Mouse (Mus musculus): Measurements from ENCODE around the gene Sphk1. TPM values are rescaled to one million over a fixed set of nuclear protein-coding genes. Genes with fewer than 3 reads are reported as not detected.
"Not testable (repeated sequence)": the region's sequence is repeated elsewhere in the genome, so short reads cannot be mapped to it uniquely, and the experiment has no call there.

The Sphk1 gene
- total RNA-seq (2022) = 1 to 10 TPM; 2.8 to 3.6 (median 2.9) TPM

DNA sequence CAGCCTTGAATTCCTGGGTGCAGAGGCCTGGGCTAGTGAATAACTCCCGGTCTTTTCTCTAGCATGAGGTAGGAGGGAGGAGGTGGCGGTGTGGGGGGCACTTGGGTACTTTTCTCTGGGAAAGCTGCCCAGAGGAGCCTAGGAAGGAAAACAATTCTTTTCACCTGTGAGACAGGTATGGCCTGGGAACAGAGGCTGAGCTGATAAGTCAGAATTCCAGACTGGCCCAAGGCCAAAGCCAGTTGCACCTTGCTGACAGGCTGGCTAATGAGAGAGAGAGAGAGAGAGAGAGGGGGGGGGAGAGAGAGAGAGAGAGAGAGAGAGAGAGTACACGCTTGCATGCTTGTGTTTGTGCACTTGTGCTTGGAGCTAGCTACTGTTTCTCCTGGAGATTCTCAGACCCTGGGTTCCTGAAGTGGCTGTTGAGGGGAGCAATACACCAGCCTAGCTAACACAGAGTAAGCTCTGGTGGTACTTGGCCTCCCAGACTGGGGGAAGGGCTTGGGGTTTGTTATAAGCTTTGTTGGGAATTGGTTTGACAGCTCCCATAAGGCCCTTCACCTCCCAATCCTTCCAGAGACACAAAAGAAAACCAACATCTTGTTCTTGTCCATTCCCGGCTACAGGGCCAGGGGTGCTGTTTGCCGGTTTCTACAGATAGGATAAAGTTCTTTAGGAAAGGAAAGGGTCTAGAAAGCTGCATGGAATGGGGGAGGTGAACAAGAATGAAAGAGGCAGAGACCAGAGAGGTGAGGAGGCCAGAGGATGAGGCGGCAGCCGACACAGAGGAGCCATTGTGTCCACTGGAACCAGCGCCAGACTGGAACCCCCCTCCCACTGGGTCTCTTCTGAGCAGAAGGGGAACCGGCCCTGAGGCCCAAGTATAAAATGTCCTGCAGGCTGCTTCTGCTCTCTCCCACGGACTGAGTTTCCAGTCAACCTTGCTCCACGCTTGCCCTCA lies at the start of gene Sphk1:
Gene Sphk1 (plus strand): TSS at position 739 of the 961 bp plus-strand sequence.
- no peak for DNase-seq (ENCODE audit: low spot score in 2 of 2)

DNA sequence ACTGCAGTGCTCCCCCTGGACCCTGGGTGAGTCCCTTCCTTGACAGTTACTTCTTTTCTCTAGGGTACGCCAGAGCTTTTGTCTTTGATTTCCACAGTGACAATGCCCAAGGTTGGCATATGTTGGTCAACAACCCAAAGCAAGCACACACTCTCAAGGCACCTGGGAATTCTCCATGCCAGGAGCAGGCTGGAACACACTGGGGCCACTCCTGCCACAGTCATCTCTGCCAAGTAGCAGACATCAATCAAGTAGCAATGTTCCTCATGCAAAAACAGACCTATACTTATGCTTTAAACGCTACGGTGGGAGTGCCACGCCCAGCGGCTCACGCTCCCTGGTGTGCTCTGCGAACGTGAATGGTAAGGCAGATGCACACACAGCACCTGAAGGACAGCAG lies 49.8 kb upstream of the Sphk1 start:
- DNase-seq (ENCODE audit: low spot score in 2 of 2) = no peak

DNA sequence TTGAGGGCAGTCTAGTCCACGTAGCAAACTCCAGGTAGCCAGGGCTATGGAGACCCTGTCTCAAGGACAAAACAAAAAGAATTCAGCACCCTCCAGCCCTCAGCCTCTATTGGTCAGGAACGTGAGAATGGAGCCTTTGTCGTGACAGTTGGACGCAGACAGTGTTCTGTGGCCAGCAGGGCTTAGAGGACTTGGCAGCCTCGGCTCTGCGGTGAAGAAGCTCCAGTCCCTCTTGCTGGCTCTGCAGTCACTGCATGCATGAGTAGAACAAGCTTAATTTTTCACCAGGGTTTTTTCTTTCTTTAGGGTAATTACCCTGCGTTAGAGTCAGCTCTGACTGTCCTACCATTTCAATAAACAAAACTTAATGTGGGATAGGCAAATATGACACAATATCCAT lies 48.9 kb upstream of the Sphk1 start:
- DNase-seq (ENCODE audit: low spot score in 2 of 2) = no peak

DNA sequence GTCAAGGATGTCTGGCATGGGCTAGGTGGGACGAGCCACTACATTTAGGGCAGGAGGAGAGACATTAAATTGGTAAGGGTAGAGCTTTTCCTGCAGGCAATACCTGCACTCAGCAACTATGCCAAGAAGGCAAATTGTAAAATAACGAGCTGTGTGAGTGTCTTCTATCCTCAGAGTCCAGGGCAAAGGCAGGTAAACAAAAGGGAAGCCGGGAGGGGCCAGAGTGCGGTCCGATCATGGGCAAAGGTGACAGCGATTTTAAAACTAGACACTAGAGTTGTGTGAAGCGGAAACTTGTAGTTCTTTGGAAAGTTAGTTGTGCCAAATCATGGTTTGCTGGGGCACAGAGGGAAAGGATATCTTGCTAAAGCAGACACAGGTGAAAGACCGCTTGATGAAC lies 46.5 kb upstream of the Sphk1 start:
- DNase-seq (ENCODE audit: low spot score in 2 of 2) = no peak

DNA sequence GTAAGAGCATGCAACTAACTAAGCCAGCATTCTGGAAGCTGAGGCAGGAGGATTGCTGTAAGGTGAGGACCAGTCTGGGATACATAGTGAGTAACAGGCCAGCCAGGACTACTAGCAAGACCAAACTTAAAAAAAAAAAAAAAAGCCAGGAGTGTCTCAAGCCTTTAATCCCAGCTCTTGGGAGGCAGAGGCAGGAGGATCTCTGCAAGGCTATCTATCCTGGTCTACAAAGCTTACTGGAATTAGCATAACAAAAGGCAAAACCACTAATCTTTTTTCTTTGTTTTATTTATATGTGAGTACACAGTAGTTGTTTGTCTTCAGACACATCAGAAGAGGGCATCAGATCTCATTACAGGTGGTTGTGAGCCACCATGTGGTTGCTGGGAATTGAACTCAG lies 42.5 kb upstream of the Sphk1 start:
- no peak for DNase-seq (ENCODE audit: low spot score in 2 of 2)

DNA sequence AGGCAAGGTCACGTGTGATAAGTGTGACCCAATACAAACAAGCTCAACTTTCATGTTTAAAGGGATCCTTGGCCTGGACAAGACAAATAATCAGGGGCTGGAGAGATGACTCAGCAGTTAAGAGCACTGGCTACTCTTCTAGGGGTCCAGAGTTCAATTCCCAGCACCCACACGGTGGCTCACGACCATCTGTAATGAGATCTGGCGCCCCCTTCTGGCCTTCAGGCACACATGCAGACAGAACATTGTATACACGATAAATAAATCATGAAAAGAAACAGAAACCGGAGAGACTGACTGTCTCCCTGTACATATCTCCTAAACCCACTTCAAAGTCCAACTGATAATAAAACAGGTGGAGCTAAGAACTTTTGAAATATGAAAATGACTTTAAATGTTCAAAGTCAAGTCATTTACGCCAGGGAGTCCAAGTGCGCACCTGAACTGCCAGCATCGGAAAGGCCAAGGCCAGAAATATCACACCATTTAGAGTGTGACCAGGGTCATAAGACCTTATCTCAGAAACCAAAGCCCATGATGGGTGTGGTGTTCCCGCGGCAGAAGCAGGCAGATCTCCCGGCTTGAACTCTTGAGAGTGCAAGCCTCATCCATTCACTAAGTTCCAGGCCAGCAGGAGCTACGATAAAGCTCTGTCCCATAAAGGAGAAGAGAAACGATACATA lies 41.9 kb upstream of the Sphk1 start:
- DNase-seq (ENCODE audit: low spot score in 2 of 2) = no peak

DNA sequence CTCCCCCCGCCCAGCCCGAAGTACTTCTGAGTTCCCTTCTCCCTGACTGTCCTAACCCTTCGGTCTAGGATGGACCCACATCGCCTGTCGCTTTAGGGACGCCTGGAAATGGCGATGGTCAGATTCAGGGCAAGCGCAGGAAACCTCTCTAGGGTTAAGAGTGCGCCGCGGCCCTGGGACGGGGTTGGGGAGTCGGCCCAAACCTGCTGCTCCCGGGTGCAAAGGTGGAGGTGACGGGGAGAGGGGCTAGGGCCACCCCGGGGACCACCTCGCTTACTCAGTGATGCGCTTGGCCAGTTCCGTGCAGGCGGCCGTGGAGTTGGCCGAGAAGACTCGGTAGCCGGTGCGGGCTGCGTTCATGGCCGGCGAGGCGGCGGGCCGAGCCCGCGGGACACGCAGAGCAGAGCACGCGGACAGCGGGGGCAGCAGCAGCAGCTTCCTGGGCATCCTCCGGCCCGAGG lies 40.9 kb upstream of the Sphk1 start:
- DNase-seq (ENCODE audit: low spot score in 2 of 2) = peak in 1 of 2 experiments; percentile 24

DNA sequence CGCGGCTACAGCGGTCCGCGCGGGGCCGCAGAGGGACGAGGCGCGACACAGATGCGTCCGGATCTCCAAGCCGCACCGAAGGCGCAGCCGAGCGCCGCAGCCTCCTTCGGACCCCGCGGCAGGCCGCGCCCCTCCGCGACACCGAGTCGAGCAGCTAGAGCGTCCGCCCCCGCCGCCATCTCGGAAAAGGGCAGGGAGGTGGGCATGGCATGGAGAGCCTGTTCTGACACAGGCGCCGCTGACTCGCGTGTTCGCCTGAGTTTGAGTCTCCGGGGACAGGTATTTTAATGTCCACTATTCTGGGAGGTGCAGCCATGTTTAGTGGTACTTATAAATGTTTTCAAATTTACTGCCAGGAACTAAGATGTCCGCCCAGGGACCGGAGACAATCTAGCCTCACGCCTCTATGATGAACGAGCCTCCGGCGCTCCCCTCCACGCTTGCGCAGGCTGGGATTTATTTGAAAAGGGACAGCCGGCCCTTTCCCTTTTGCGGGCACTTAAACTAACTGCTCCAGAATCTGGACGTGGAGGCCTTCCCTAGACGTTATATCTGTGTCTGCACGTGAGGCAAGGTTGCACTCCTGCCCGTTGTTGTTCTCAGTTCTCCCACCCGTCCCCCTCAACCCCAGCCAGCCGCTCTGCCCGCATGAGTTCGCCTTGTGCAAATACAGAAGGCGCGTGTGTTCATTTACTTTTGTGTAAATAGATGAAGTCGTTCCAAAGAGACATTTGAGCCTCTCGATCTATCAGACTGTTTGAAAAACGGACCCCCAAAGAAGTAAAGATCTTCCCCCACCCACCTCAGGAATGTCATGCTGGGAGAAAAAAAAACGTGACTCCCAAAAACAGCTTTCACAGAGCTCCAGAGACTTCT lies 40.3 kb upstream of the Sphk1 start:
- peak; percentile 69 to 81 for DNase-seq (ENCODE audit: low spot score in 2 of 2)

DNA sequence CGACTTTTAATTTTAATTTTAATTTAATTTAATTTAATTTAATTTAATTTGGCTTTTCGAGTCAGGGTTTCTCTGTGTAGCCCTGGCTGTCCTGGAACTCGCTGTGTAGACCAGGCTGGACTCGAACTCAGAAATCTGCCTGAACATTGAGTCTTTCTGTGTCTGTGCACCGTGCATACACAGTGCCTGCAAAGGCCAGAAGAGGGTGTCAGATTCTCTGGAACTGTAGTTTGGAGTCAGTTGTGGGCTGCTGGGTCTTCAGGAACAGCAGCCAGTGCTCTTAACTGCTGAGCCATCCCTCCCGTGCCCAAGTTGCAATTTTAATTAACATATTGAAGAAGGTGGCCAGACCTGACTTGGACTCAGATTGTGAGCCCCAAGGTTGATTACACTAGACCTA lies 39.4 kb upstream of the Sphk1 start:
- DNase-seq (ENCODE audit: low spot score in 2 of 2) = no peak

DNA sequence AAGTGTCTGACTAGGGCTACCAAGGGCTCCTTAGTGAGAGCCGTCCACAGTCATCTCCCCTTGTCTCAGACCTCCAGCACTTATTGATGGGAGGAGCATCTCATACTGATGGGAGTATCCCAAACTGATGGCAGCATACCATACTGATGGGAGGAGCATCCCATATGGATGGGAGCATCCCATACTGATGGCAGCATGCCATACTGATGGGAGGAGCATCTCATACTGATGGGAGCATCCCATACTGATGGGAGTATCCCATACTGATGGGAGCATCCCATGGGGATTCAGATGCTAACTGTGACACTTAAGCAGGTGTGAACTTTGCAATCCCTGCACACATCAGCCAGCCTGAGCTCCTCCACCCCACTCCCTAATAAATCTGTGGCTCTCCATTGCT lies 38.2 kb upstream of the Sphk1 start:
- DNase-seq (ENCODE audit: low spot score in 2 of 2) = not testable (repeated sequence)

DNA sequence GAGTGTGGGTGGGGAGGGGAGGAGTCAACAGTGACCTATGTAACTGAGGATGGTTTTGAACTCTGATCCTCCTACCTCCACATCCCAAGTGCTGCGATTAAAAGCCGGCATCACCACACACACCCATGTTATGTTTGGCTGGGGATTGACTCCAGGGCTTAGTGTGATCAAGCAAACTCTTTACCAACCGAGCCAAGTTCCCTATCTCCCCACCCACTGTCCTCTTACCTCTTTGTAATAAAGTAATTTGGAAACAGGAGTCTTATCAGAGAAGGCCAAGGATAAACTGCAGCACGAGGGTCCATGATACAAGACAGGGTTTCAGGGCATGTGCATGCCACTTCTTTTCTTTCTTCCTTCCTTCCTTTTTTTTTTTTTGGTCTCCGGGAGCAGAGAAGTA lies 37.5 kb upstream of the Sphk1 start:
- DNase-seq (ENCODE audit: low spot score in 2 of 2) = no peak

DNA sequence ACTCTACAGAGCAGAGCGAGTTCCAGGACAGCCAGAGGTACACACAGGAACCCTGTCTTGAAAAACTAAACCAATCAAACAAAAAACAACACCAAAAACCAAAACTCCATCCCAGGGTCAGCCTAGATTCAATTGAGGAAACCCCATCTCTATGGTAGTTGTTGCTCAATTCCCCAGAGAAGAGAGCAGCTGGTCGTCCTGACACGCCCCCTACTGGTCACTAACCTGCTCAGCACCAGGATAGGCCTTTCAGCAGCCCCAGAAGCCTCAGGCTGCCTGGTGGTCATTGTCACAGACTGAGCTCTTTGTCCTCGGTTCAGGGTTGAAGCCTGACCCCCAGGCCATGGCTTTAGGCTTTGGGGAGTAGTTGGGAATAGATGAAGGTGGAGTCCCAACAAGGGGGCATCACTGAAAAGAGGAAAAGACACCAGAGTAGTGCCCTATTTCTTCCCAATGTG lies 36.9 kb upstream of the Sphk1 start, which contains the start of gene Prpsap1:
Gene Prpsap1 (minus strand): TSS at position 408 of the 458 bp plus-strand sequence.
- peak in 1 of 2 experiments; percentile 33 for DNase-seq (ENCODE audit: low spot score in 2 of 2)

DNA sequence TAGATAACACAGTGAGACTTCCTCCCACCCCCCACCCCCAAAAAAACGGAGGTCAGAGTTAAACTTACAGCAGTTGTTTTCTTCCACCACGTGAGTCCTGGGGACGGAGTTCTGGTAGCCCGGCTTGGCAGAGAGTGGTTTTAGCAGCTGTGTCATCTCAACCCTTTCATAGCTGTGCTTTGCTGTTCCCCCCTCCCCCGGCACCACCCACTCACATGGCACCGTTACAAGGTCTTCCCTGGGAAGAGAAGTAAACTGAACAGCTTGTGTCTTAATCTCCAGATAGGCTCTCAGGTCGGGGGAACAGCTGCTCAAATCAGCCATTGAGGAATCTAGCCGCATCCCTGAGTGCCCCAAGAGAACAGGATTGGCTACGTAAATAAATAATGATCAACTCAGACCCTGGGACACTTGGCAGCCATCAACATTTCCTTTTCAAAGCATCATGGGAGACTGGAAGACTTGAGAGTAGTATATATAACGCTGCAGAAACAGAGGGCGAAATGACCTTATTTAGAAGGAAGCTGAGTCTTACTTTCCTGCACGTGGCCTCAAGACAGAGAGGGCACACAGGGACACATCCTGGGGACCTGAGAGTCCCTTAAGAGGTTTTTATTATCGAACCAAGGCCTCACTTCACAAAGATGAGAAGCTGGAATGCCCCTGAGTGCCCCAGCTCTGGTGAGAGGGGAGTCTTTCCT lies 36.1 kb upstream of the Sphk1 start:
- DNase-seq (ENCODE audit: low spot score in 2 of 2) = peak; percentile 40 to 58

DNA sequence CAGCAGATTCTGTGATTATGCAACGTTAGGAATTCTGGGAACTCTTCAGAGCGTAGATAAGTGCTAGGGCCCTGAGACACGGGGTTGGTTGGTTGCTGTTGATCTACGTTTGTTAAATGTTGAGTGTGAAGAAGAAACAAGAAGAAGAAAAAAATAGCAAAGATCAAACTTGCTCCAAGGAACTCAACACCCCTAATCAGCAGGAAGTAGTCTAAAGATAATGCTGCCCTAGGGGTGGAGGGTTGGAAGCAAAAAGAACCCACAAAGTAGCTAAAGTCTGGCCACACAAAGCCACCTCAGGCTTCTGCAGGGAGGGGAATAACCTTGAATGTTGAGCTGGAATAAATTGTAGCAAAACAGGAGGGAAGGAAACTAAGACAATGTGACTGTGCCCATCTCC lies 33.4 kb upstream of the Sphk1 start:
- DNase-seq (ENCODE audit: low spot score in 2 of 2) = no peak

DNA sequence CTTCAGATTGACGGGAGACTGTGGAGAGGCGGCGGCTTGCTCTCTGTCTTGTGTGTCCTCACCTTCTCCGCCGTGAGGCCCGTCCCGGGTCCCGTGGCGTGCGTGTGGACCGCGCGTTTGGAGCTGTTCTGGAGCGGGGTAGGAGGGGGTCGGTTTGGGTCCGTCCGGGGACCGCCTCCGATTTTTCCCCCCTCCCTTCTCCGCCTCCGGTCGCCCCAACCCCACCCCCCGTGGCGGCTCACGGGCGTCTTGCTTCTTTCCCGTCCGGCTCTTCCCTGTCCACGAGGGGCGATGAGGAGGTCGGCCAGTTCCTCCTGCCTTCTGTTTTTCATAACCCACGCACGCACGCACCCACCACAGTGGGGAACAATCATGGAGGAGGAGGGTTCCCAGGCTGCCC lies 32.1 kb upstream of the Sphk1 start:
- no peak for DNase-seq (ENCODE audit: low spot score in 2 of 2)

DNA sequence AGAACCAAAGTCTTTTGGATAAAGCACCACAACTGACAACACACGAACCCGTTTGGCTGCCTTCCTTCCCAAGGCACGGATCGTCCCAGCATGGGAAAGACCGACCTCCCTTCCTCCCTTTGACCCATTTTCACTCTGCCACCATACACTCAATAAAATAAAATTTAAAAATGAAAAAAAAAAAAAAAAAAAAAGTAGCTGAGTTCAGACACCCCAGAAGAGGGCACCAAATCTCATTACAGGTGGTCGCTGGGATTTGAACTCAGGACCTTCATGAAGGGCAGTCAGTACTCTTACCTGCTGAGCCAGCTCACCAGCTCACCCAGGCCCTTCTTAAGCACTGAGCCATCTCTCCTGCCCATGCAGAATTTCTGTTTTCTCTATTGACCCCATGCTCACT lies 31.7 kb upstream of the Sphk1 start:
- no peak for DNase-seq (ENCODE audit: low spot score in 2 of 2)

DNA sequence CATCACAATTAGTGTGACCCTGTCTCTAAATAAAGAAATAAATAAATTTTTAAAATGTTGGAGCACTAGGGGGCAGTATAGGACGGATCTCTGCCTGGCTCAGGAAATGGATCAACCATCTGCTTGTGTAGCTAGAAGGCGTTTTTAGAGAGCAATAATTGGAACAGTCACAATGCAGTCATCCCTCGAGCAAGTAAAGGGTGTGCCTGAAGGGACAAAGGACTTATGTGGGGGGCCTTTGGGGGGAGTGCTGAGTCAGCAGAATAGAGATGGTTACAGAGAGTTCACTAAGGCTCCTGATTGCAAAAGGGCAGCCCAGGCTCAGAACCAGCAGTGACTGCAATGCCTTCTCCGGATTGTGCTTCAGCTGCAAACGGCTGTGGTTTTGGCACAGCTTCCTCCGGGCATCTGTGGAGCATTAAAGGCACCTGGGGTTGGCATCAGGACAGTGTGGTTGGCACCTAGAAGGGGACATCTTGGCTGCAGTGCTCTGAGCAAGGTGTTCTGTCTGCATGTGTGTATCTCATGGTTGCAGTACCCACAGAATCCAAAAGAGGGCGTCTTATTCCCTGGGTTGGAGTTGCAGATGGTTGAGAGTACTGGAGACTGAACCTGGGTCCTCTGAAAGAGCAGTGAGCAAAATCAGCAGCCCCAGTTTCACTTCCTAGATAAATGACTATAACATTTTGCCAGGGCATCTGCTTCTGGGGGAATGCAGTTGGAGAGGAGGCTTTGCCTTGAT lies 29.5 kb upstream of the Sphk1 start:
- peak; percentile 37 to 40 for DNase-seq (ENCODE audit: low spot score in 2 of 2)

DNA sequence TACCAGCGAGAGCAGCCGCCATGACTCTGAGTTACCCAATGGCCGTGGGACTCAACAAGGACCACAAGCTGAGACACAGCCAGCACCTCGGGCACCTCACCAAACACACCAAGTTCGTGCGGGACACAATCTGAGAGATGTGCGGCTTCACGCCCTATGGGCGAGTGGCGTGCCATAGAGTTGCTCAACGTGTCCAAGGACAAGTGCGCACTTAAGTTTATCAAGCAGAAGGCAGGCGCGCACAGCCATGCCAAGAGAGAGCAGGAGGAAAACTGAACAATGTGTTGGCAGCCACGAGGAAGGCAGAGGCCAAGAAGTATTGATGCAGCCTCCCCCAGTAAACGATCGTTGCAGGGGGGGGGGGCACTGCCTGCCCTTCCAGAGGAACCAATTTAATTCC lies 26.2 kb upstream of the Sphk1 start:
- DNase-seq (ENCODE audit: low spot score in 2 of 2) = no peak

DNA sequence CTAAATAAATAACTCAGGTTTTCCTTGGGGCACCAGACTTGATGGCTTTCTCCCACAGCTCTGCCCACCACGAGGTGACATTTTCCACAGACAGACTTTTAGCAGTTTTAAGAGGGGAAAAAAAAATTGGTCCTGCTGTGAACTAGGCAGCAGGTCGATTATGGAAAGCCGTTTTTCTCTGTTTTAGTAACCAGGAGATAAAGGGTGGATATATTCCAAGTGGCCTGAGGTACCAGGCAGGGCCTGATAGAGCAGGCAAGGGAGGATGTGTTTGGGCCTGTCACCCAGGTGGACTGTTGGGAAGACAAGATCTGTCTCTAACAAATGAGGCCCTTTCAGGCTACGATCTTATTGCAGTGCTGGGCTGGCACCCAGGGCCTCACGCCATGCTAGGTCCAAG lies 25.2 kb upstream of the Sphk1 start:
- DNase-seq (ENCODE audit: low spot score in 2 of 2) = no peak

Data from layer of hippocampus, adult 8-10 months (tissue).